Mouse (Mus musculus): ENCODE measurements around the gene Sowahb. TPM values are rescaled to one million over a fixed set of nuclear protein-coding genes. Genes with fewer than 3 reads are reported as not detected.

The Sowahb gene
- polyA plus RNA-seq, 1 experiment from 2014 or later = 0.25 TPM

GRCm38 (mm10) chr5:93035285-93035684 lies 9.5 kb downstream of the Sowahb start:
- Histone ChIP-seq H3K9me3 (ENCODE audit: control insufficient read depth, low read length) (no peaks in the 10 kb centered on the region), H3K9ac (ENCODE audit: low read depth, low read length) (no peak overlapping the region), H3K27me3 (ENCODE audit: control insufficient read depth, insufficient read depth, low read length) (no peaks in the 10 kb centered on the region), H3K27ac (ENCODE audit: low read depth, low read length) (no peak overlapping the region), H3K4me2 (replicated peaks; ENCODE audit: low read depth, low read length) (no peak overlapping the region), H3K36me3 (ENCODE audit: control insufficient read depth, insufficient read depth, low read length) (no peaks in the 10 kb centered on the region), H3K4me3 (ENCODE audit: low read depth, low read length) (no peak overlapping the region), H3K4me1 (replicated peaks; ENCODE audit: control insufficient read depth, insufficient read depth, low read length) (no peaks in the 10 kb centered on the region)
- DNase-seq (ENCODE audit: low spot score) (no peak), ATAC-seq (ENCODE audit: low FRiP score) (no peak)
- WGBS = 63% methylated on average over 1 of the region's 1 CpGs

DNA sequence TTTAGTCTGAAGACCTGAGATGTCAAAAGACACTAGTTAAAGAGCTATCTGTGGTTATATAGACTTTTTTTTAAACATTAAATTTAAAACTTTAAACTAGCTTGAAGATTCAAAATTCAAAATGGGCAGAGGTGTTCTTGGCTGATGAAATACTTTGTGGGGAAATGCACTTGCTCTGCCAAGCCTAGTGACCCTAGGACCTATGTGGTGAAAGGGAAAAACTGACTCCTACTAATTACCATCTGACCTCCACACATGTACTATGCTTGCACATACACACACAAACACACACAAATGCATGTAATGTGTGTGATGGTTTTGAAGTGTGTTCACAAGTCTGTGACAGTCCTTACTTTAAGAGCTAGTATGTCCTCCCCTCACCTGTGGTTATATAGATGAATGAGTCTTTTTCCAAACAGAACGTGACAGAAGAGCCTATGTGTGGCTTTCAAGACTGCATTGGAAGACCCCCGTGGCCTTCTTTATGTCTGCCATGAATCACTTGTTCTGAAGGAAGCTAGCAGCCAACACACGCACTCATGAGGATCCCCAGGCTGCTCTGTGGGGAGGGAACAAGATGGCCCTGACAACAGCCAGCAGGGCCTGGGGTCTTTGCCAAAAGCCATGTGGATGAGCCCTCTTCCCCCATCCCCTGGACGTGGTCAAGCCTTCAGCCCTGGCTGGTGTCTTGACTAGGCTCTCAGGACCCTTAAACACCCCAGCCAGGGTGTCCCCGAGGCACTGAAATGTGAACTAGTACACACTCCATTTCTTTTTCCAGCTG lies 11.5 kb downstream of the Sowahb start:
- DNase-seq (ENCODE audit: low spot score) (no peak), ATAC-seq (ENCODE audit: low FRiP score) (no peak)
- H3K4me3 ChIP-seq (ENCODE audit: low read depth, low read length) = no peak overlapping the region
- H3K27ac ChIP-seq (ENCODE audit: low read depth, low read length) = no peak overlapping the region
- no peaks in the 10 kb centered on the region for H3K36me3 ChIP-seq (ENCODE audit: control insufficient read depth, insufficient read depth, low read length)
- no peaks in the 10 kb centered on the region for H3K4me1 ChIP-seq (replicated peaks; ENCODE audit: control insufficient read depth, insufficient read depth, low read length)
- H3K9ac ChIP-seq (ENCODE audit: low read depth, low read length) = no peak overlapping the region
- no peaks in the 10 kb centered on the region for H3K27me3 ChIP-seq (ENCODE audit: control insufficient read depth, insufficient read depth, low read length)
- 82% methylated on average over 5 of the region's 5 CpGs for WGBS
- no peak overlapping the region for H3K4me2 ChIP-seq (replicated peaks; ENCODE audit: low read depth, low read length)
- H3K9me3 ChIP-seq (ENCODE audit: control insufficient read depth, low read length) = no peaks in the 10 kb centered on the region

DNA sequence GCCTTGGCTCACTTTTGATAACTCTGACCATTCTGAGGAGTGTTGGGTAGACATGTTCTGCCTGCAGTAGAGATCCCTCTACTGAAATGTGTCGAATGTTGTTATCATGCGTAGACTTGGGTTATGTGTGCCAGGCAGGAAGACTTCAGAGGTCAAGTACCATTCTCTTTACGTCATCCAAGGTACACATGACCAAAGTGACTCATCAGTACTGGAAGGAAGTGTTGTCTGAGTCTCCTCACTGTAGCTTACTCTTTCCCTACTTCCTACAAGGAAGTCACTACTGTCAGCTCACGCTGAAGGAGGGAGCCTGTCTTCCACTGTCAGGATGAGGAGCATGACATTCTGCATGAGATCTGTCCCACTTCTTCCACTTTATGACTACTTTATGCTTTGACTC lies 12.2 kb downstream of the Sowahb start:
- Histone ChIP-seq H3K4me1 (replicated peaks; ENCODE audit: control insufficient read depth, insufficient read depth, low read length) (no peaks in the 10 kb centered on the region), H3K9me3 (ENCODE audit: control insufficient read depth, low read length) (no peaks in the 10 kb centered on the region), H3K9ac (ENCODE audit: low read depth, low read length) (no peak overlapping the region), H3K27ac (ENCODE audit: low read depth, low read length) (no peak overlapping the region), H3K36me3 (ENCODE audit: control insufficient read depth, insufficient read depth, low read length) (no peaks in the 10 kb centered on the region), H3K27me3 (ENCODE audit: control insufficient read depth, insufficient read depth, low read length) (no peaks in the 10 kb centered on the region), H3K4me2 (replicated peaks; ENCODE audit: low read depth, low read length) (no peak overlapping the region), H3K4me3 (ENCODE audit: low read depth, low read length) (no peak overlapping the region)
- WGBS = 84% methylated on average over 4 of the region's 4 CpGs
- no peak for ATAC-seq (ENCODE audit: low FRiP score)
- no peak for DNase-seq (ENCODE audit: low spot score)

GRCm38 (mm10) chr5:93030869-93031268 lies 14.0 kb downstream of the Sowahb start:
- Histone ChIP-seq H3K4me1 (replicated peaks; ENCODE audit: control insufficient read depth, insufficient read depth, low read length) (no peaks in the 10 kb centered on the region), H3K36me3 (ENCODE audit: control insufficient read depth, insufficient read depth, low read length) (no peaks in the 10 kb centered on the region), H3K9me3 (ENCODE audit: control insufficient read depth, low read length) (no peaks in the 10 kb centered on the region), H3K27ac (ENCODE audit: low read depth, low read length) (no peak overlapping the region), H3K9ac (ENCODE audit: low read depth, low read length) (no peak overlapping the region), H3K4me3 (ENCODE audit: low read depth, low read length) (no peak overlapping the region), H3K27me3 (ENCODE audit: control insufficient read depth, insufficient read depth, low read length) (no peaks in the 10 kb centered on the region), H3K4me2 (replicated peaks; ENCODE audit: low read depth, low read length) (no peak overlapping the region)
- DNase-seq (ENCODE audit: low spot score) = no peak
- no peak for ATAC-seq (ENCODE audit: low FRiP score)
- WGBS = 51% methylated on average over 3 of the region's 3 CpGs

- DNase-seq (ENCODE audit: low spot score) (no peak), ATAC-seq (ENCODE audit: low FRiP score) (no peak)
- no peaks in the 10 kb centered on the region for H3K4me1 ChIP-seq (replicated peaks; ENCODE audit: control insufficient read depth, insufficient read depth, low read length)
- H3K4me3 ChIP-seq (ENCODE audit: low read depth, low read length) = no peak overlapping the region
- H3K9ac ChIP-seq (ENCODE audit: low read depth, low read length) = no peak overlapping the region
- no peak overlapping the region for H3K4me2 ChIP-seq (replicated peaks; ENCODE audit: low read depth, low read length)
- no peaks in the 10 kb centered on the region for H3K36me3 ChIP-seq (ENCODE audit: control insufficient read depth, insufficient read depth, low read length)
- WGBS = 88% methylated on average over 5 of the region's 5 CpGs
- no peaks in the 10 kb centered on the region for H3K27me3 ChIP-seq (ENCODE audit: control insufficient read depth, insufficient read depth, low read length)
- no peaks in the 10 kb centered on the region for H3K9me3 ChIP-seq (ENCODE audit: control insufficient read depth, low read length)
- H3K27ac ChIP-seq (ENCODE audit: low read depth, low read length) = no peak overlapping the region
Observed at GRCm38 (mm10) chr5:93030411-93030810, 14.4 kb downstream of the Sowahb start.

DNA sequence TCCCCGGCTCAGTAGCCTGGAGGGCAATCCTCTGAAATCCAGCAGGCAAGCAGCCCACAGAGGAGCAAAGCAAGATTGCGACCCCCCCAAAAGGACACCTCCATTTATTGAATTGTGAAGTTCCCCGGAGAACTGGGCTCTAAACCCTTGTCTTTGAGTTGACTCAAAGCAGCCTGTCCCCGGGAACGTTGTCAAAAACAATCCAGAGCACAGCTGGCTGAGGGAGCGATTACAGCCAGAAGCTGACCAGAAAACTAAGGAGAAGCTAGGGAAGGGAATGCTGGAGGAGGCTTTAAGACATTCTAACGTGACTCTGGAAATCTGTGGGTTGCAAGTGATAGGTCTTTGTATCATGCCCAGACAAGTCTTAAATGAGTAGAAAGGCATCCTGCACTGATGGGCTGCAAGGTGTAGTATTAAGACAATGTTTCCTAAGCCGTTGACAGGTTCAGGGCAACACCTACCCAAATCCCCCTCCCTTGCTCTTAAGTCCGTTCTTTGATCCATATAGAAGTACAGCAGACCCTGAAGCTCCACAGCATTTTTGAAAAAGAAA lies 17.6 kb downstream of the Sowahb start:
- no peak overlapping the region for H3K4me3 ChIP-seq (ENCODE audit: low read depth, low read length)
- no peak overlapping the region for H3K27ac ChIP-seq (ENCODE audit: low read depth, low read length)
- no peaks in the 10 kb centered on the region for H3K9me3 ChIP-seq (ENCODE audit: control insufficient read depth, low read length)
- no peak for ATAC-seq (ENCODE audit: low FRiP score)
- no peaks in the 10 kb centered on the region for H3K4me1 ChIP-seq (replicated peaks; ENCODE audit: control insufficient read depth, insufficient read depth, low read length)
- WGBS = 54% methylated on average over 9 of the region's 9 CpGs
- H3K27me3 ChIP-seq (ENCODE audit: control insufficient read depth, insufficient read depth, low read length) = no peaks in the 10 kb centered on the region
- no peak for DNase-seq (ENCODE audit: low spot score)
- no peak overlapping the region for H3K4me2 ChIP-seq (replicated peaks; ENCODE audit: low read depth, low read length)
- no peak overlapping the region for H3K9ac ChIP-seq (ENCODE audit: low read depth, low read length)
- no peaks in the 10 kb centered on the region for H3K36me3 ChIP-seq (ENCODE audit: control insufficient read depth, insufficient read depth, low read length)

DNA sequence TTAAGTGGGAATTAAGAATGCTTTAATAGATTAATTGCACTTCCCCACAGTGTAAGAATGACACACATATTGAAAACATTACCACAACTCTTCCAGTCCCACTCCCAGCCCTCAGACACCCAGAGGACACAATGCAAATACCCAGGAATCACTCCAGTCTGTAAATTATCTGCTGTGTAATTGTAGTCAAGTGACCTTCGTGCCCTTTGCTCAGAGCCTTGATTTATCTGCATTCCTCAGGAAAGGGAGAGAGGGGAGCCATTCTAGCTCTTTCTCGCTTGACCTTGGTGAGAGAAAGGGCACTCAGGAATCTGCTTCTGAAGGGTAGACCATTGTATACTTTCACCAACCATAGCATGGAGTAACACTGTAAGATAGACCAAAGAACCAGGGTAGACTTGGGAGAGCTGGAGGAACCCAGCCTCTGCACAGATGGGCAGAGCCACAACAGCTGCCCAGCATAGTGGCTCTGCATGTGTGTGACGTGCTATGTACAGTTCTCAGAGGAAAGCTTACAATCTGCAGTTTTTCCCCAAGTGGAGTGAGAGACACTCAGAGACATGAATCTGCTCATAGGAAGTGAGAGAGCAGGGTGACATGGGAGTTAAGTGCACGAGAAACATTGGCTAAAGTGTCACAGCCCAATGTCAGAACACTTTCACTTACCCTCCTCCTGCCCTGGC lies 18.2 kb downstream of the Sowahb start:
- WGBS = 37% methylated on average over 4 of the region's 4 CpGs
- ATAC-seq (ENCODE audit: low FRiP score) = no peak
- no peaks in the 10 kb centered on the region for H3K9me3 ChIP-seq (ENCODE audit: control insufficient read depth, low read length)
- H3K4me1 ChIP-seq (replicated peaks; ENCODE audit: control insufficient read depth, insufficient read depth, low read length) = no peaks in the 10 kb centered on the region
- no peaks in the 10 kb centered on the region for H3K27me3 ChIP-seq (ENCODE audit: control insufficient read depth, insufficient read depth, low read length)
- no peak overlapping the region for H3K4me2 ChIP-seq (replicated peaks; ENCODE audit: low read depth, low read length)
- DNase-seq (ENCODE audit: low spot score) = no peak
- no peak overlapping the region for H3K27ac ChIP-seq (ENCODE audit: low read depth, low read length)
- H3K36me3 ChIP-seq (ENCODE audit: control insufficient read depth, insufficient read depth, low read length) = no peaks in the 10 kb centered on the region
- H3K4me3 ChIP-seq (ENCODE audit: low read depth, low read length) = no peak overlapping the region
- no peak overlapping the region for H3K9ac ChIP-seq (ENCODE audit: low read depth, low read length)

DNA sequence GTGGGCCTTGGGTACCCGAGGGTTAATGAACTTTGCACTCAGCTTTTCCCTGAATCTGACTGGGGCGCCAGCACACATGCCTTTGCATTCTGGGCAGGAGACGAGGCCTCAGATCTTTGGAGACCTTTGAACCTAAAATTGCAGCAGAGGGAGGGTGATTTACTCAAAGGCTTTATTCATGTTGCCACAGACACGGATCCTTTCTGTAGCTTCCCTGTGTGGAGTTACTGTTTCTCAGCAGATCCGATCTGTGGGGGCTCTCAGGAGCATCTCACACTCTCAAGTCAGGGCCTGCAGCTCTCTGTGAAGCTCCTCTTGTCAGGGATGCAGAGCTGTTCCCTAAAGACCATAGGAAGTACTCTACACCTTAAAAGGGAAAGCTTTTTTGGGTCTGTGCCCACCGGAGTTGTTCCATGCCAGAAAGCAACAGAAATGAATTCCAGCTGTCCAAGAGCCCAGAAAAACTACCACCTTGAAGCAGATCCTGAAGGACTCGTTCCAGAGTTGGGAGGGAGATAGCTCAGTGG lies 20.0 kb downstream of the Sowahb start:
- Histone ChIP-seq H3K36me3 (ENCODE audit: control insufficient read depth, insufficient read depth, low read length) (no peaks in the 10 kb centered on the region), H3K9ac (ENCODE audit: low read depth, low read length) (no peak overlapping the region), H3K27ac (ENCODE audit: low read depth, low read length) (no peak overlapping the region), H3K27me3 (ENCODE audit: control insufficient read depth, insufficient read depth, low read length) (no peaks in the 10 kb centered on the region), H3K4me1 (replicated peaks; ENCODE audit: control insufficient read depth, insufficient read depth, low read length) (no peaks in the 10 kb centered on the region), H3K9me3 (ENCODE audit: control insufficient read depth, low read length) (no peaks in the 10 kb centered on the region), H3K4me2 (replicated peaks; ENCODE audit: low read depth, low read length) (no peak overlapping the region), H3K4me3 (ENCODE audit: low read depth, low read length) (no peak overlapping the region)
- ATAC-seq (ENCODE audit: low FRiP score) (no peak), DNase-seq (ENCODE audit: low spot score) (no peak)
- 22% methylated on average over 7 of the region's 7 CpGs for WGBS
